Mouse (Mus musculus): ENCODE data around the gene Hexb. TPM values are rescaled to one million over a fixed set of nuclear protein-coding genes. Genes with fewer than 3 reads are reported as not detected.
"Not testable (repeated sequence)": the region's sequence is repeated elsewhere in the genome, so short reads cannot be mapped to it uniquely, and the experiment has no call there.

Hexb gene
- polyA plus RNA-seq, 1 experiment: 53.4 TPM

- Histone ChIP-seq H3K27ac (ENCODE audit: insufficient read depth, low read length) (no peak overlapping the region), H3K36me3 (ENCODE audit: control insufficient read depth, insufficient read depth, low read length, poor library complexity, severe bottlenecking) (peaks cover 32% of the 10 kb centered on the region), H3K27me3 (ENCODE audit: control insufficient read depth, insufficient read depth, low read length, poor library complexity, severe bottlenecking) (no peaks in the 10 kb centered on the region), H3K4me3 (ENCODE audit: low read depth, low read length) (no peak overlapping the region), H3K4me1 (ENCODE audit: control insufficient read depth, insufficient read depth, low read length) (no peaks in the 10 kb centered on the region), H3K9ac (ENCODE audit: low read depth, poor library complexity, severe bottlenecking) (no peak overlapping the region), H3K9me3 (replicated peaks; ENCODE audit: control insufficient read depth, insufficient read depth, low read length, poor library complexity, severe bottlenecking) (no peaks in the 10 kb centered on the region)
- TF ChIP-seq CTCF (IDR thresholded peaks at IDR 0.05; ENCODE audit: low read depth, low read length): no peak
- no peak for TF ChIP-seq POLR2A (IDR thresholded peaks at IDR 0.05; ENCODE audit: insufficient read depth, low read length)
- TF ChIP-seq EP300 (IDR thresholded peaks at IDR 0.05; ENCODE audit: insufficient read depth, low read depth, low read length): no peak
Observed at GRCm38 (mm10) chr13:97145834-97146233, 52.3 kb downstream of the Hexb start.

GRCm38 (mm10) chr13:97142321-97142720 lies 55.8 kb downstream of the Hexb start:
- Histone ChIP-seq H3K27me3 (ENCODE audit: control insufficient read depth, insufficient read depth, low read length, poor library complexity, severe bottlenecking) (no peaks in the 10 kb centered on the region), H3K36me3 (ENCODE audit: control insufficient read depth, insufficient read depth, low read length, poor library complexity, severe bottlenecking) (peaks cover 21% of the 10 kb centered on the region), H3K27ac (ENCODE audit: insufficient read depth, low read length) (no peak overlapping the region), H3K9ac (ENCODE audit: low read depth, poor library complexity, severe bottlenecking) (no peak overlapping the region), H3K4me1 (ENCODE audit: control insufficient read depth, insufficient read depth, low read length) (no peaks in the 10 kb centered on the region), H3K9me3 (replicated peaks; ENCODE audit: control insufficient read depth, insufficient read depth, low read length, poor library complexity, severe bottlenecking) (no peaks in the 10 kb centered on the region), H3K4me3 (ENCODE audit: low read depth, low read length) (no peak overlapping the region)
- no peak for TF ChIP-seq EP300 (IDR thresholded peaks at IDR 0.05; ENCODE audit: insufficient read depth, low read depth, low read length)
- TF ChIP-seq POLR2A (IDR thresholded peaks at IDR 0.05; ENCODE audit: insufficient read depth, low read length): no peak
- TF ChIP-seq CTCF (IDR thresholded peaks at IDR 0.05; ENCODE audit: low read depth, low read length): no peak

- Histone ChIP-seq H3K9ac (ENCODE audit: low read depth, poor library complexity, severe bottlenecking) (peak overlapping the region; percentile 77), H3K36me3 (ENCODE audit: control insufficient read depth, insufficient read depth, low read length, poor library complexity, severe bottlenecking) (peaks cover 15% of the 10 kb centered on the region), H3K4me3 (ENCODE audit: low read depth, low read length) (peak overlapping the region; percentile 92)
- H3K27me3 ChIP-seq (ENCODE audit: control insufficient read depth, insufficient read depth, low read length, poor library complexity, severe bottlenecking); H3K9me3 ChIP-seq (replicated peaks; ENCODE audit: control insufficient read depth, insufficient read depth, low read length, poor library complexity, severe bottlenecking); H3K4me1 ChIP-seq (ENCODE audit: control insufficient read depth, insufficient read depth, low read length); H3K27ac ChIP-seq (ENCODE audit: insufficient read depth, low read length): not testable (repeated sequence)
Observed at GRCm38 (mm10) chr13:97138404-97138931, 59.7 kb downstream of the Hexb start.

- Histone ChIP-seq H3K27ac (ENCODE audit: insufficient read depth, low read length) (0 out of 2 replicates have a peak within 1 kb of the TSS, but pooled peaks have one; percentile 14), H3K9me3 (replicated peaks; ENCODE audit: control insufficient read depth, insufficient read depth, low read length, poor library complexity, severe bottlenecking) (no peaks in the 10 kb centered on the region), H3K4me3 (ENCODE audit: low read depth, low read length) (peak within 1 kb of the TSS; percentile 92), H3K27me3 (ENCODE audit: control insufficient read depth, insufficient read depth, low read length, poor library complexity, severe bottlenecking) (no peaks in the 10 kb centered on the region), H3K4me1 (ENCODE audit: control insufficient read depth, insufficient read depth, low read length) (no peaks in the 10 kb centered on the region), H3K9ac (ENCODE audit: low read depth, poor library complexity, severe bottlenecking) (peak within 1 kb of the TSS; percentile 77), H3K36me3 (ENCODE audit: control insufficient read depth, insufficient read depth, low read length, poor library complexity, severe bottlenecking) (peaks cover 17% of the 10 kb centered on the region)
- TF ChIP-seq POLR2A (IDR thresholded peaks at IDR 0.05; ENCODE audit: insufficient read depth, low read length): peak; percentile 49
- TF ChIP-seq EP300 (IDR thresholded peaks at IDR 0.05; ENCODE audit: insufficient read depth, low read depth, low read length): no peak
Observed at GRCm38 (mm10) chr13:97137466-97138400, 60.4 kb downstream of the Hexb start, which contains the start of the genes Gfm2 and Nsa2. Gene Gfm2 (plus strand): TSS chr13:97137937. Gene Nsa2 (minus strand): TSS chr13:97137937.

GRCm38 (mm10) chr13:97130413-97130812 lies 67.7 kb downstream of the Hexb start:
- H3K9ac ChIP-seq (ENCODE audit: low read depth, poor library complexity, severe bottlenecking); H3K27me3 ChIP-seq (ENCODE audit: control insufficient read depth, insufficient read depth, low read length, poor library complexity, severe bottlenecking); H3K4me1 ChIP-seq (ENCODE audit: control insufficient read depth, insufficient read depth, low read length); H3K9me3 ChIP-seq (replicated peaks; ENCODE audit: control insufficient read depth, insufficient read depth, low read length, poor library complexity, severe bottlenecking); H3K4me3 ChIP-seq (ENCODE audit: low read depth, low read length); H3K27ac ChIP-seq (ENCODE audit: insufficient read depth, low read length): not testable (repeated sequence)
- peaks cover 39% of the 10 kb centered on the region for H3K36me3 ChIP-seq (ENCODE audit: control insufficient read depth, insufficient read depth, low read length, poor library complexity, severe bottlenecking)

- H3K4me3 ChIP-seq (ENCODE audit: low read depth, low read length); H3K27ac ChIP-seq (ENCODE audit: insufficient read depth, low read length); H3K9ac ChIP-seq (ENCODE audit: low read depth, poor library complexity, severe bottlenecking); H3K4me1 ChIP-seq (ENCODE audit: control insufficient read depth, insufficient read depth, low read length); H3K27me3 ChIP-seq (ENCODE audit: control insufficient read depth, insufficient read depth, low read length, poor library complexity, severe bottlenecking); H3K9me3 ChIP-seq (replicated peaks; ENCODE audit: control insufficient read depth, insufficient read depth, low read length, poor library complexity, severe bottlenecking): not testable (repeated sequence)
- H3K36me3 ChIP-seq (ENCODE audit: control insufficient read depth, insufficient read depth, low read length, poor library complexity, severe bottlenecking): peaks cover 40% of the 10 kb centered on the region
Observed at GRCm38 (mm10) chr13:97129654-97130053, 68.5 kb downstream of the Hexb start.

Other genes starting within 250 kb of the Hexb start
- gene 1700029F12Rik, start 164.0 kb downstream of the Hexb start, polyA plus RNA-seq (2011; ENCODE audit: insufficient read depth, insufficient read length, low read depth, missing spikeins): not detected in 2 replicates
- 74.6 and 81.9 TPM in 2 replicates for gene Fam169a, start 131.1 kb downstream of the Hexb start, polyA plus RNA-seq (2011; ENCODE audit: insufficient read depth, insufficient read length, low read depth, missing spikeins)
- gene Gm6169, start 99.1 kb downstream of the Hexb start, polyA plus RNA-seq (2011; ENCODE audit: insufficient read depth, insufficient read length, low read depth, missing spikeins): 165 and 181 TPM in 2 replicates
- gene Gfm2, start 60.4 kb downstream of the Hexb start, polyA plus RNA-seq (2011; ENCODE audit: insufficient read depth, insufficient read length, low read depth, missing spikeins): 55.6 and 70.8 TPM in 2 replicates
- 347 and 360 TPM in 2 replicates for gene Nsa2, start 60.4 kb downstream of the Hexb start, polyA plus RNA-seq (2011; ENCODE audit: insufficient read depth, insufficient read length, low read depth, missing spikeins)
- gene Enc1, start 42.7 kb upstream of the Hexb start, polyA plus RNA-seq (2011; ENCODE audit: insufficient read depth, insufficient read length, low read depth, missing spikeins): 83.0 TPM in 2 replicates

Measured in ES-Bruce4 (cell line).